Mouse (Mus musculus) brain, embryonic 14.5 days (tissue): ENCODE measurements around the gene Vmn2r111. TPM values are rescaled to one million over a fixed set of nuclear protein-coding genes. Genes with fewer than 3 reads are reported as not detected.
"Not testable (repeated sequence)": the region's sequence is repeated elsewhere in the genome, so short reads cannot be mapped to it uniquely, and the experiment has no call there.

Source experiments
- DNase-seq: peaks from one replicate; pipeline ENCODE4 v3.0.0-alpha.2; 2011; ENCODE audit warnings: low read depth
- POLR2A ChIP-seq: fragments of 200-500 bp; IDR thresholded peaks from 2 replicates; pipeline ENCODE4 v1.6.1; 2012; ENCODE audit warnings: mild to moderate bottlenecking, inconsistent platforms, borderline replicate concordance; ENCODE audit not compliant: poor library complexity, insufficient read depth, insufficient read length, severe bottlenecking; ENCODE audit errors: extremely low read depth
- polyA plus RNA-seq: library from polyadenylated mRNA; depleted of rRNA; stranded (reverse); fragments of >200 nt; gene quantifications from 2 replicates; pipeline ENCODE4 v1.2.3, GENCODE M21; 2012; rRNA removed

The Vmn2r111 gene
- polyA plus RNA-seq = not detected in 2 replicates

DNA sequence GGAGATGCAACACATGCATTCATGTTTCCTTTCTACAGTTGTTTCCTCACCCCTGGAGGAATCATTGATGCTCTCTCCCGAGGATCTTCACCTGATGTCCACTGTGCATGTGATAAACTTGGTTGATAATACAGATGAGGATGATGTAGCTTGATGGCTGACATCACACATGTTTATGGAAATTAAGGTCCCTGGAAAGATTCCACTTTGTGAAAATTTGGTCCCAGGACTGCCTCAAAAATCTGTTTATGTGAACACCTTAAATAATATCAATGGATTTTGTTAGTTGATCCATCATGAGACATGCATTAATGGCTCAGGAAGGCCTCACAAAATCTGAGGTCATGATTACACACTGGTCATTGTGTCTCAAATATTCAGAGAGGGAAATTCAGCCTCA, at the start of gene Vmn2r111:
Gene Vmn2r111 (minus strand): TSS at position 101 of the 400 bp plus-strand sequence.
- not testable (repeated sequence) for DNase-seq

DNA sequence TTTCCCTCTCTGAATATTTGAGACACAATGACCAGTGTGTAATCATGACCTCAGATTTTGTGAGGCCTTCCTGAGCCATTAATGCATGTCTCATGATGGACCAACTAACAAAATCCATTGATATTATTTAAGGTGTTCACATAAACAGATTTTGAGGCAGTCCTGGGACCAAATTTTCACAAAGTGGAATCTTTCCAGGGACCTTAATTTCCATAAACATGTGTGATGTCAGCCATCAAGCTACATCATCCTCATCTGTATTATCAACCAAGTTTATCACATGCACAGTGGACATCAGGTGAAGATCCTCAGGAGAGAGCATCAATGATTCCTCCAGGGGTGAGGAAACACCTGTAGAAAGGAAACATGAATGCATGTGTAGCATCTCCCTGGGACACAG, 27.4 kb upstream of the Vmn2r111 start, which contains the start of gene Vmn2r112:
Gene Vmn2r112 (plus strand): TSS at position 301 of the 400 bp plus-strand sequence.
- not testable (repeated sequence) for DNase-seq

DNA sequence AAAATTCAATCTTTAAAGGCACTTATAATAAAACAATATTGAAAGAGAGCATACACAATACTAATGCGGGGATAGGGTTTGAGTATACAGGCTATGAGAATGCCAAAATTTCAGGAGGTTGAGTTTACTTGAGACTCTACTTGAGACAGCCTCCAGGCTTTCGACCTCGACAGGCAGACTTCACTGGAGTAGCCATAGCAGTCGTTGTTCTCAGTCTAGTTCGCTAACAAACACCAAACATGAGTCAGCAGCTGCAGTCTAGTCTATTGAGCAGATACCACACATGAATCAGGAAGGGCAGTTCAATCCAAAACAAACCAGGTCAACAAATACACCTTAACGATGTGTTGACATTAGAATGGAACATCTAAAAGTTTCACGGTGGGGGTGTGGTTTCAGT, 52.8 kb downstream of the Vmn2r111 start:
- not testable (repeated sequence) for DNase-seq

DNA sequence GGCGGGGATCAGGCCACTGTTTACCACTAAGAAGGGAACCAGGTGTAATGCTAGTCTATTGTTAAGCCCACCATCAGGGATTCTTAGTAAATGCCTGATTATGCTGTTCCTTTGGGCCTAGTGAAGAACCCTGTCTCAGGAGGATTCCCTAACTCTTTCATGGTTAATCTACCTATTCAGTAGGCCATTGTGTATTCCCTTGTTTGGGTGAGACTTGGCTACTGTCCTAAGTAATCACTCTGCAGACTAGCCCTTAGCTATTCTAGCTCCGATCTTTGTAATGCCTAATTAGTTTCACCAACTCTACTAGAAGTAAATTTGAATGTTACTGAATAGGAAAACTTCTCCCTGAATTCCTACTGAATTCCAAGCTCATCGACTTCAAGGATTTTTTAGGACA, 53.2 kb downstream of the Vmn2r111 start:
- DNase-seq = not testable (repeated sequence)

DNA sequence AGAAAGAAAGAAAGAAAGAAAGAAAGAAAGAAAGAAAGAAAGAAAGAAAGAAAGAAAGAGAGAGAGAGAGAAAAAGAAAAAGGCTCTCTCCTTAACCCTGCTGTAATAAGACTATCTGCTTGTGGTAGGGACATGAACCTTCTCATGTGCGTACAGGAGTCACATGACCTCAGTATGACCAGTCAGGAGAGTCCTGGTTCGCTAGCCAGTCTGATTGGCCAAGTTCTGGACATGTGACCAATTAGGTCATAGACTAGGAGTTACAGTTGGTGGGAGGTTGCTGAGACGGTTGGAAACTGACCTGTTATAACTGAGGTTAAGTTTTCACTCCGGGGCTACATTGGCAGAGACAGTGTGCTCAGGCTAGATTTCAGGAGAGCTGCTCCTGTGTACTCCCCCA, 76.2 kb downstream of the Vmn2r111 start:
- TF ChIP-seq POLR2A = no peak

More for the DNA sequence above, 76.2 kb downstream of the Vmn2r111 start:
- no peak for DNase-seq

Other genes starting within 250 kb of the Vmn2r111 start
- gene Zfp944, start 212.1 kb downstream of the Vmn2r111 start, polyA plus RNA-seq = 7.4 and 8.3 TPM in 2 replicates
- gene Zfp758, start 212.0 kb downstream of the Vmn2r111 start, polyA plus RNA-seq = 2.1 and 2.7 TPM in 2 replicates
- 21.8 and 22.9 TPM in 2 replicates for gene Zfp946, start 149.3 kb downstream of the Vmn2r111 start, polyA plus RNA-seq
- gene Vmn2r112, start 27.5 kb upstream of the Vmn2r111 start, polyA plus RNA-seq = not detected in 2 replicates